Mouse (Mus musculus) lung, postnatal 10 days (tissue): ENCODE data around the gene Foxk1.

Experiments
- DNase-seq: peaks from one replicate; pipeline ENCODE4 v3.0.0; 2021

Gene Foxk1

DNA sequence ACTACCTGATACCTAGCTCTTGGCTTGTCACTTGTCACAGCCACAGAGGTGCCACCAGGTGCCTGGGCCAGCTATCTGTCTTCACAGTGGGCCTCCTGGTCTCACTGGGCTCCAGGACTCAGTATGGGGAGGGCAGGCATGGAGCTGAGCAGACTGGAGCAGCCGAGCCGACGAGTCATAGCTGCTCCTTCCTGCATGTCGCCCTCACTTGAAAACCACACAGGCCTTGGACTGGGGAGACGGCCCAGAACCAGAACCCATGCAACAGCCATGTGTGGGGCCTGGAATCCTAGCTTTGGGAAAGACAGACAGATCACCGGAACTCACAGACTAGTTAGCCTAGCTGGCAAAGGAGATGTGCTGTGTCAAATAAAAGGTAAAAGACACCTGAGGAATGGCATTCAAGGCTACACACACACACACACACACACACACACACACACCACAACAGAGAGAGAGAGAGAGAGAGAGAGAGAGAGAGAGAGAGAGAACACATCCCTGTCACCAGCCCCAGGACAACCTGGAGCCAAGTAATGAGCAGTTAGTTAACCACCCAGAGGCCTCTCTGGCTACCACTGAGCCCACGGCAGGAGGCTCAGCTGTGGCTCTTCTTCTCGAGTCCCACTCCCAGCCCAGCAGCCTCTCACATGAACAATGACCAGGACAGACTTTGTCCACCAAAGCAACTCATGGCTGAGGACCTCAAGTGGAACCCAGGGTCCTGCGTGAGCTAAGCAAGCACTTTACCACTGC lies 88.8 kb downstream of the Foxk1 start:
- DNase-seq: no peak

- DNase-seq: no peak
Measured at GRCm38 (mm10) chr5:142493307-142493706, 92.0 kb downstream of the Foxk1 start.

GRCm38 (mm10) chr5:142495321-142496096 lies 94.2 kb downstream of the Foxk1 start:
- DNase-seq: no peak

- peak; percentile 64 for DNase-seq
Measured at GRCm38 (mm10) chr5:142498964-142499363, 97.7 kb downstream of the Foxk1 start.

- no peak for DNase-seq
Measured at GRCm38 (mm10) chr5:142500918-142501317, 99.6 kb downstream of the Foxk1 start.

GRCm38 (mm10) chr5:142502414-142502813 lies 101.1 kb downstream of the Foxk1 start:
- DNase-seq: peak; percentile 90

DNA sequence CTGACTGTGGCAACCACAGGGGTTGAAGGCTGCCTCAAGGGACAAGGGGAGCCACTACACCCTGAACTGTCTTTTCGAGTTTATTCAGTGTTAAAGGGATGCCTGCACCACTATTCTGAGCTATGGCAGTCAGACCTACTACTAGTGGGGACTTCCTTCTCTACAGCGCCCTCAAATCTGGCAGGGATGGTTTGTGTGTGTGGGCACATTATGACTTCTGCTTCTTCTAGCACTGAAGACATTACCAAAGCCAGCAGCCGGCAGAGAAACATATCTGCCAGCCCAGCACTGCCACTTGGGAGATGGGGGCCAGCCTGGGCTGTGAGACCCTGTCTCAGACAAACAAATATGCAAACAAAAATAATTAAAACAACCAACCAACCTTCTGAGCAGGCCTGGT lies 102.9 kb downstream of the Foxk1 start:
- no peak for DNase-seq

GRCm38 (mm10) chr5:142505695-142506423 lies 104.6 kb downstream of the Foxk1 start:
- DNase-seq: peak; percentile 51

DNA sequence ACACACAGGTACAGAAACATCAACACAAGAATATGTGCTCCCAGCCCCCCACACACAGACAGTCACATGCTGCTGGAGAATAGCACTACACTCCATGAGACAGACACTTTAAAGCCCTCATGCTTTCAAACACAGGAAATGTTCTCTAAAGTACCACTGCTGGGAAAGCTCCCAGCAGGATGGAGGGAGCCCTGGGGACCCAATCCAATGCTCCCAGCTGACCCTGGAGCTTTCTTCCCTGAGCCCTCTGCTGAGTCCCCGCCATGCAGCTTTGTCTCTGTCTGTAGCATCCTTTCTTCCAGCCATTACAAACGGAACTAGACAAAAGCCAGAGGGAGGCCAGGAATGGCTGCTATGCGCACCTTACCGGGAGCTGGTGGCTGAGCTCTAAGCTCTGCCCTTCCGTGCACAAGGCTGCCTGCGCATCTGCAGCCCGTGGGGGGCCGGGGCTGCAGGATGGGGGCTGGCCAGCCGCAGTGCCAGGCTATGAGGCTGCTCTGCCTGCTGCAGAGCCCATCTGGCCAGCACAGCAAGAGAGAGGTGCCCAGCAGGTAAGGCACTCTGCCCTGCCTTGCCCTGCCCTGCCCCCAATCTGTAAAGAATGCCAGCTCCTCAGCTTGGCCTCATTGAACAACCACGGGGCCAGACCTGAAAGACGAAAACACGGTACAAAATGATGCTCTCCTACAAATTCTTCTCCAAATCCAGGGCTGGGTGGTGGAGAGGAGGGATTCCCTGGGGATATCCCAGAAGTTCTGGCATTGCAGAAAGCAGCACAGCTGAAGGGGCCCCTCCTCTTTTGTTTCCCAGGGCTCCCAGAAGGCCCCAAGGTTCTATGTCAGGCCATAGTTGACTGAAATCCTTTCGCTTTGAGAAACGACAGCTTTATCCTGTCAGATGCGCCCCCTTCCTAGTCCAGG lies 108.1 kb downstream of the Foxk1 start:
- DNase-seq: peak; percentile 32

DNA sequence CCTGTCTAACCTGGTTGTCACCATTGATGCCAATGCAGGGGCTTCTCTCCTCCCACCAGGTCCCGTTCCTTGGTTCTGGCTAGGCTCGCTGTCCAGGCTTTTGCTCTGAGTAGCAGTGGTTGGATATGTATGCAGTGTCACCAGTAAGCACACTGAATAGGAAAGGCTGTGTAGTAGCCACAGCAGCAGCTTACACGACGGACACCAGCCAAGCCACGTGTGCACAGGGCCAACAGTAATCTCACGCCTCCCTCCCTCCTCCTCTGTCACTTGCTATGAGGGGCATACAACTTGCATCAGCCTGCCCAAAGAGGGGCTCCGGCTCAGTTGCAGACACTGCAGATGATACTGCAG lies 108.7 kb downstream of the Foxk1 start:
- no peak for DNase-seq
